Mouse (Mus musculus): Measurements from ENCODE around the gene Layn.
A peak's percentile ranks its signal among the peaks of the same experiment; 100 is the strongest.

Layn gene

DNA sequence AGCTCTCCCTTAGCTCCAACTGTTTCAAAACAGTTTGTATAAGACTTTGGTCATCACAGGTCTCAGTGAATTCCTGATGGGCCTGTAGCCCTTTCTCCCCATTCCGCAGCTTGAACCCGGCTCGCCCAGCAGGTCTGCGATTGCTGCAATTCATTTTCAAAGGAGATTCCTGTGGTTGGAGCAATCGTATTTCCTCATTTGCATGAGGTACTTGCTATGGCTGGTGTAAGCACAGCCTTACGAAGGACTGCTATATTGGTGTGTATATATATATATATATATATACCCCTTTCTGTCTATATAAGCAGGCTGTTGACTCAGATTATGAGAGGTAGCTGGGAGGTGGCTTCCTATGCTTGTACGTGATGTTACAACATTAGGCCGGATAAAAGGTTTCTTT is 44.6 kb downstream of the Layn start:
- no peak for DNase-seq

DNA sequence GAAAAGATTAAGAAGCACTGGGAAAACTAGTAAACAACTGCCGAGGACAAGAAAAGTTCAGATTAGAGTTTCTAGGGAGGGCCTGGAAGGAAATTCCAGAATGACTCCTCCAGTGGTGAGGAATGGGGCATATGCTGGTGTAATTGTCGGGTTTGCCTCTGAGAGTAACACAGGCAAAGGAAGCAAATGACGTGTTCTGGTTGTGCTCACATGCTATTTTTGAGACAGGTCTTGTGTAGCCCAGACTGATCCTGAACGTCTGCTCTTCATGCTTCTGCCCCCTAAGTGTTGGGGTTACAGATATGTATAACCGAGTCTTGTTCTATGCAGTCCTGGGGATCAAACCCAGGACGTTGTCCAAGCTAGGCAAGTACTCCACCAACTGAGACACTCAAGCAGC is 45.3 kb downstream of the Layn start:
- DNase-seq = no peak

DNA sequence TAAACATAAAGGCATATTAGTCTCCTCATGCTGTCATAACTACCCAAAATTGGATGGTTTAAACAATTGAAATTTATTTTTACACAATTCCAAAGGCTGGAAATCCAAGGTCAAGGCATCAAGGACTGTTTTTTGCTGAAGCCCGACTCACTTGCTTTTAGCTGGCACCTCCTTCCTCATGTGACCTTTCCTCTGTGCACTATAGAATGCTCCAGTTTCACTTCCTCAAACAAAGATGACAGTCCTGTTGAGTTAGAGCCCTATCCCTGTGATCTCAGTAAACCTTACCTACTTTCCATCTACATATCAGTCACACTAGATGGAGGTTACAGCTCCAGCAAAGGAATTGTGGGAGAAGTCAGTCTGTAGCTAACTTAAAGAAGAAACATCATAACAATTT is 46.7 kb downstream of the Layn start:
- no peak for DNase-seq

DNA sequence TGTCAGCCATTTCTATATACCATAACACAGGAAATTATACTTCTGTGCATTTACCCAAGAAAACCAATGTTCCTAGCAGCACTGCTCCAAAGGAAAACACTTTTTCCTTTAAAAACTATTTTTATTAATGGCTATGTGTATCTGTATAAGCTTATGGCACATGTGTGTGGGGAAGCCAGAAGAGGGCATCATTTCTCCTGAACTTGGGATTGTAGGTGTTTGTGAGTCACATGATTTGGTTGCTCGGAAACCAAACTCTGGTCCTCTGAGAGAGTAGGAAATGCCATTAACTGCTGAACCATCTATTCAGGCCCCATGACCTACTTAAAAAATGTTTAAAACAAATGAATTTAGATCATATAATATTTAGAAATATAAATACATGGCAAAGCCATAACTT is 49.9 kb downstream of the Layn start:
- DNase-seq = no peak

DNA sequence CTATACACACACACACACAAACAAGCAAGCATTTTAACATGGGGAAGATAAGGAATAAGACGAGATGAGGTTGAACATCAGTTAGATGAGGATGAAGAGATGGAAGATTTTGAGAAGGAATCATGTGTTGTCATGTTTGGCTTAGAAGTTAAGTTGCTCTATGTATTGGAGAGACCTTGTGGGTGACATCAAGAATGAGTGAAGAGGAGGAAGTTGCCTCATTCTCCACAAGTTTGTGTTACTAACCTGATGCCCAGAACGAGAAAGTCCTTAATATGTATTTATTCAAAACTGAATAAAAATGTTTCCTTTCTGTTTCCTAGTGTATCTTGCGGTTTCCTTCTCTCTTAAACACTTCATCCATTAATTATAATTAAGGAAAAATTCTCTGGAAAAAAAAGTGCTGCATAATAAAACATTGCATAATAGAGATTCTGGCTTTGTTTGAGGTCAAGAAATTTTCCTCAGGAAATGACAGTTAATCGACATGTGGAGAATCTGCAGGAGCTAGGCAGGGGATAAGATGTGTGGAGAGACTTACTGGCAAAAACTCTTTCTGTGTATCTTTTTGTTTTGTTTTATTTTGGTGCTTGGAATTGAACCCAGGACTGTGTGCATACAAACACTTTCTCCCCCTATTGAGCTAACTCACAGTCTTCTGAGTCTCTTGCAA is 55.6 kb downstream of the Layn start:
- DNase-seq = no peak

DNA sequence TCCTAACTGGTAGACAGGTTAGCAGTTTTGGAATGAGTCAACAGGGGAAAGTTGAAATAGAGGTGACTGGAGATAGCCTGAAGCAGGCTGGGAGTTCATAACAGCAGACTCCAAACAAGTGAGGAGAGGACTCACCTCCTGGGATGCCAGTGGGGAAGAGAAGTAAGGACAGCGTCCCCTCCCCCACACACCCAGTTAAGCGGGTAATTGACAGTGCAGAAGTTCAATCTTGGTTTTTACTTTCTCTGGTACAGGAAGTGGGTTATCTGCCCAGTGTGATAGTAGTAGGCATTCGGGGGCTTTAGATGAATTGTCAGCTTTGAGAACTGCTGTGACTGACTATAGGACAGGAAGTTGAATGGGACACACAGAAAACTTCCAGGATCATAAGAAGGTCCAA is 56.5 kb downstream of the Layn start:
- DNase-seq = no peak

DNA sequence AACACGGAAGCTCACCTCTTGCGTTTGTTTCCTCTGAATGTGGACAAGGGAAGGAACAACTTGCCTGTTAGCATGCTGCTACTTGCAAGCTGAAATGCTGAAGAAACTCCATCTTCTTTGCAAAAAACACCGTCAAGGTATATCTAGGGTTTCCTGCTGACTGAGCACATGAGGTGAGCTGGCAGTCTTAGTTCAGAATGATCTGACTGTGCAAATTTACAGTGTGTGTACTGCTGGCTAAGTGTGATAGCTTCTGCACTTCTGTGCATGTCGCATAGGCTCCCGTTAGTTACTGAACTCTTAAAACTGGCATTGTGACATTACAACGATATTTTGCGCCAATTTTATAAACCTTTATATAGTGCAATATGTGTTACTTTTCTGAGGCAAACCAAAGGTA is 57.2 kb downstream of the Layn start:
- DNase-seq = no peak

DNA sequence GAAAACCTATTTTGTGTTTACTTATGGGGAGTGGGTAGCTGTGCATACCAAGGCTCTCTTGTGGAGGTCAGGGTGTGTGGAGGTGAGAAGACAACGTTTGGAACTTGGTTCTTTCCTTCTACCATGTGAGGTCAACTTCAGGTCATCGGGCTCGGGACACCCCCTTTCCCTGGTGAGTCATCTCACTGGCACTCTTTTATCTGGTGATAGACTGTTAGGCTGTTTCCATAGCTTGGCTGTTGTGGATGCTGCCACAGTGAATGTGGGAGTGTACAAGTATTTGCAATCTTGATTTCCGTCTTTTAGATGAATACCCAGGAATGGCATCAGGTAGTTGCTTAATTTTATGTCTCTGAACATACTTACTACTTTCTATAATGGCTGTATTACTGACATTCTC is 61.2 kb downstream of the Layn start:
- no peak for DNase-seq

DNA sequence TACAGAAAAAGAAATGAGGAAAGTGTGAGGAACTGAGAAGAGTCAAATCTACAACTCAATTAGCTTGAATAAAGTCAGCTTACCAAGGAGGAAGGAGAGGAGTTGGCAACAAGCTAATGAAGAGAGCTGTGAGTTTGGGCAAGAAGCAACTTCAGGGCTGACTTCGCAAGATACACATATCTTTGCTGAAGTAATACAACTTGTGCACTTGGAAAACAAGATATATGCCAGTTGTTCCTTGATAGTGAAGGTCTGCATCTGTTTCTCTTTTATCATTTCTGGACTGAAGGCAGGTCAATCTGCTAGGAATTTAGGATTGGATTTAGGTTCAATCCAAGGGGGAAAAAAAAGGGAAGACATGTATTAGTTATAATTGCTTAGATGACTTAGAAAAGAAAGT is 63.2 kb downstream of the Layn start:
- no peak for DNase-seq

DNA sequence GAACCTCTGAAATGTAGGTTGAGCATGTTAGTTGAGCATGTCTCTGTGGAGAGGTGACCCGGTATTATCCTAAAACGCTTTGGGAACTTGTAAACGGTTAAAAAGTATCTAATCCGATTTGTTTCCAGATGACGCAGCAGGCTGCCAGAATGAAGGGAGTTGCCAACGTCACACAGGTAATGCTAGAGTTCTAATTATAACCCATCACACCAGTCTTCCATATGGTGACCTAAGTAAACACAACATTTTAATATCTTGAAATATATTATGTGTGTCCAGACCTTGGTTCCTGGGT is 67.3 kb downstream of the Layn start:
- peak; percentile 33 for DNase-seq

DNA sequence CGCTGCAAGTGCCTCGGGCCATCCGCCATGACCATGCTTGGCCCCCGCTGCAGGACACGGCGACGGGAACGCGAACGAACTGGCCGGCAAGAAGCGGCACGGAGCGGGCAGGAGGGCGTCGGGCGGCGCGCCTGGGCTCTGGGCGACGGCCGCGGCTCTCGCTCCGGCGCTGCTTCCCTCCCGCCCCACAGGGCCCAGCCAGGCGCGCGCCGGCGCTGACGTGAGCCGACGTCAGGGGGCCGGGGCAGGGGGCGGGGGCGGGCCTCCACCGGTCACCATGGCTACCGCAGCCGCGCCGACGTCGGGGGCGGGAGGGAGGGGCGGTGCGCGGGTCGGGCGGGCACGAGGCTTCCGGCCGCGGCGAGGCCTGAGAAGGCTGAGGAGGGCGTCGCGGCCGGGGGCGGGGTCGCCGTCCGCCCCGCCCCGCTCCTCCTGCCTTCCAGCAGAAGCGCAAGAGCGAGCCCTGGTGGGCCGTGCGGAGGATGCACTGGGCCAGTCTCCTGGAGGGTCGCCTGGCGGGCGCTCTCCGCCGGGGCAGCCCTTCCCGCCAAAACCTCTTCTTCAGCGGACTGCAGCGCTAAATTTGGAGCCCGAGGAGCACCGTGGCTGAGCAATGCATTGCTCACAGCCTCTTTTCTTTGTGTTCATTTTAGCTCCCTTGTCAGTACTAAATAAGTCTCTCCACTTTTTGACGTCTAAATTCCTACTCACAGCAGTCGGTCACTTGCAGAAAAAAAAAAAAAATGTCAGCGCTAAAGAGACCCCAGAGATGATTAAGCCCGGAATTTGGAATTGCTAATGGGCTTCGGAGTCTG is 67.8 kb downstream of the Layn start, which contains the start of gene Sik2:
TSS of gene Sik2 (minus strand) at position 233 of the 815 bp plus-strand sequence.
- peak; percentile 85 for DNase-seq

DNA sequence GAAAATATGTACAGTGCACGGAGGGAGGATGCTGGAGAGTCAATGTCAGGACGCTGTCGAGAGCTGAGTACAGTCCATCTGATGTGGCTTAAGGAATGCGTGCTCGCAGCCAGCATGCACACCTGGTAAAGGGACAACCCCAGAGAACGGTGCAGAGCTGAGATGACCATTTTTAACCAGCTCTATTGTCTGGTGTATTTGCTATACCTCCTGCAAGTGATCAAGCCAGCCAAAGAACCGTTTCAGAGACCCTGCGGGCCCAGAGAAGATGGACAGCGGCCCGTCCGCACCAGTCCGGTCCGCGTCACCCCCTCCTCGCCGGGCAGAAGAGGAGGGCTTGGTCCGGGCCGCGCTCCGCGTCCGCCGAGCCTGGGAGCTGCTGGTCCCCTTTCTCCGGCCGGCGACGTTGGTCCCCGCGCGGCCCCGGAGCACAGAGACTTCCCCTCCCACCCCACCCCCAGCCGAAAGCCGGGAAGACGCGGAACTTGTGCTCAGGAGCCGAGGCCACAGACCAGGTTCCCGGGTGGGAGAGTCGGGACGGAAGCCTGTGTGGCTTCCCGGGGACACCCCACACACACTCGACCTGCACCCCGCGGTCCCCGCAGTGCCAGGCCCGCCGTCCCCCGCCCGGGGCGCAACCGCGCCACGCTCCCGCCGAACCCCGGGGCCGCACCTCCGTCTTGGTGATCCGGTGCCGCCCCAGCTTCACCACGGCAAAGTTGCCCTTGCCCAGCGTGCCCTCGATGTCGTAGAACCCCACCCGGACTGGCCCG is 68.6 kb downstream of the Layn start:
- no peak for DNase-seq

DNA sequence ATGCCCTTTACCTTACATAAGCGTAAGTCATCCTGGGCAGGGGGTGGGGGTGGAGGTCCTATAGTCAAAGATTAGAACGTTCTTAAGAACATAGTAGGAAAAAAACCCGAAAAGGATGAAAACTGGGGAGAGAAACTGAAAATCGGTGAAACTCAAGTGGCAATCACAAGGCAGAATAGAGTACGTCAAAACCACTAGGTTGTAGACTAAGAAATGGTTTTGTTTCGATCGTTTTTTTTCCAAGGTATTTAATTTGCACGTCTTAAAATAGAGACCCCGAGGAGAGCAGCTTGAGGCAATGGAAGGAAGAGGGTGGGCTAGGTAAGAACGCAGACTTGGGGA is 69.2 kb downstream of the Layn start:
- no peak for DNase-seq

DNA sequence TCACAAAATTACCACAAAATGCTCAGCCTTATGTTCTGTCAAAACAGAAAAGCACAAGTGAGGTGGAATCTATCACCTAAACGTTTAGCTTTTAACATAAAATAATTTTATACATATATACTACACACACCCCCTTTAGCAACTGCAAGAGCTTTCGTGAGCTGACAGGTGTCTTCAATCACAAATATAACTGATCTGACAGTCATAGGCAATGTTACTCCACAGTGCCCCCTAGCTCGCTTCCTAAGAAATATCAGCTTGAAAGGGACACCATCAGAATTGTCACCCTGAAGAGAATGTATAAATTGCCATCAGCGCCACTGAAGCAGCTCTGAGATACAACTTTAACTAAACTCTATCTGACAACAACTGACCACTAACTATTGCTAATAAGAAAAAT is 70.0 kb downstream of the Layn start:
- peak; percentile 48 for DNase-seq
